Mouse (Mus musculus) liver, adult 2 months (tissue): ENCODE data around the gene Megf11.

Source experiments
- CTCF ChIP-seq: fragments of 200-500 bp; IDR thresholded peaks from 2 replicates; pipeline ENCODE4 v1.5.1; 2011; ENCODE audit warnings: low read depth, low read length, control low read depth
- POLR2A ChIP-seq: fragments of 200-500 bp; IDR thresholded peaks from 2 replicates; pipeline ENCODE4 v1.6.1; 2011; ENCODE audit warnings: low read length, control low read depth; ENCODE audit not compliant: insufficient read depth; ENCODE audit errors: extremely low read depth

DNA sequence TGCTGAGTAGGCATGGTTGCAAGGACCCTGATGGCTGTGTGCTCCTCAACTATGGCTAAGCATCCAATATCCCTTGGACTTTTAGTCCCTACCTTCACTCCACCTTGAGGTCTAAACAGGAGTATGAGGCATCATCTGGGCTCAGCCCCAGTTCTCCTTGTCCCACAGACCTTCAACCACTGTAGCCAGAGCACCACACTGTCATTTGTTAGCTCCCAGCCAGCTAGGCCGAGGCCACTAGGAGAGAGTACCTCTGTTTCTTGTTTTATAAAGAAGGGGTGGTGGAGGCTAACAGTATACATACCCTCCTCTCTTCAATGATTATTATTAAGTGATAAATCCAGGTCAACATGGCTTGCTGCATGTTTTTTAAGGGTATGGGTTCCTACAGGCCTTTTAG is 313.2 kb downstream of the Megf11 start:
- TF ChIP-seq CTCF, result no peak
- no peak for TF ChIP-seq POLR2A
